Mouse (Mus musculus): ENCODE measurements around the gene Ccl11.

Gene Ccl11

GRCm38 (mm10) chr11:82053849-82054248 lies 3.8 kb upstream of the Ccl11 start:
- no peak for DNase-seq (ENCODE audit: low spot score)

DNA sequence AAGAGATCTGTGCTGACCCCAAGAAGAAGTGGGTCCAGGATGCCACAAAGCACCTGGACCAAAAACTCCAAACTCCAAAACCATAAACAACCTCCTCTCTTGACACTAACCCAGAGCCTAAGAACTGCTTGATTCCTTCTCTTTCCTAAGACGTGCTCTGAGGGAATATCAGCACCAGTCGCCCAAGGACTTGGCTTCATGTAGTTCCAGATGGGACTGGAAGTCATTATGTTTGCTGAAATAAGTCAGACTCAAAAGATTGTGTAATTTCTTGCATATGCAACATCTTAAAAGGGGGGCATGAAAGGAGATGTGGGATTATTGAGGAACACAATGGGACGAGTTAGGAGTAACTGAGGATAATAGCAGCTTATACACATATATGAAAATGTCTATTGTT lies 4.6 kb downstream of the Ccl11 start:
- DNase-seq (ENCODE audit: low spot score), result no peak

DNA sequence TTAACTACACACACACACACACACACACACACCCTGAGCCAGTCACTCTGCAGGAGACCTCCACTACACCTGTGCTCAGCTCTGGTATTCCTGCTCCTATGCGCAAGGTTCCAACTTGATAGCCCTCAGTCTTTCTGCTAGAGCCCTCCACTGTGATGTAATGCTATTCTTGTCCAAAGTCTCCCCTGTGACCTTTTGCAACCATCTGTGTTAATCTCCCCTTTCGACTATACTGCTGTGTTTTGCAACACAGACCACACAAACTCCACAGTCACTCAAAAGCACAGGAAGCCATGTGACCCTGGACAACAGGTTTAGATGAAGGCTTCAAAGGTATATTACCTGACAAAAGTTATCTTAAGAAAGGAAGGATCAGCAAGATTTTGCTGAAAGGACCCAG lies 5.8 kb downstream of the Ccl11 start:
- no peak for DNase-seq (ENCODE audit: low spot score)

GRCm38 (mm10) chr11:82066953-82067571 lies 9.4 kb downstream of the Ccl11 start:
- no peak for DNase-seq (ENCODE audit: low spot score)

DNA sequence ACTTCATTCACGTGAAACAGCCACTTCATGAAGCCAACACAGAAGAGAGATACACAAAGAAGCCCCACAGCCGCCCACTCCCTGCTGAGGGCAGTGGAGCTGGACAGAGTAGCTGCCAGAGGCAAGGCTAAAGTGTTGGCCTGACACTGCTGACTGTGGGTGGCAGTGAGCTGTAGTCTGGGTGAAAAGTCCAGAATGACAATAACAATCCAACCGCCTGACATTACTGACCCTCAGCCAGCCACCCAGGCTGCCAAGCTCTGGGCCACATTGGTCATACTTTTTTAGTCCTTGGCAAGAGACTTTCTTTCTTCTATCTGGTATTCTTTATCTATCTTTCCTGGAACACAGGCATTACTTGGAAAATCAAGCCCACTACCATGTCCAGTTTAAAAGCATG lies 13.5 kb downstream of the Ccl11 start:
- DNase-seq (ENCODE audit: low spot score), result no peak

DNA sequence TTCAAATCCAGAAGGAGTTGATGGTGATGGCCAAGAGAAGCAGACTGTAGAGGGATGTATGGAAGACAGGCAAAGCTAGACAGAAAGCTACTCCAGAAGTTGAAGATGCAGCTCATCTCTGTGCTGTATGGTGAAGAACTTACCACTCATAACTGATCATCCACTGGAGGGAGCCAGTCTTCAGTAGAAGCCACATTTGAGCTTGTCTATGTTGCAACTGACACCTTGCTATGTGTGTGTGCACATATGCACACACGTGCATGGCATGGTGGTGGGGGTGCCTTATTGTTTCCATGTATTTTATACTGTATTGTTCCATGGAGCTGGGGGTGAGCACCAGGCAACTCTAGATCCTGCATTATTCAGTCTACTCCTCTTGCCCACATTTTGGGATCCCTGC lies 14.8 kb downstream of the Ccl11 start:
- no peak for DNase-seq (ENCODE audit: low spot score)

DNA sequence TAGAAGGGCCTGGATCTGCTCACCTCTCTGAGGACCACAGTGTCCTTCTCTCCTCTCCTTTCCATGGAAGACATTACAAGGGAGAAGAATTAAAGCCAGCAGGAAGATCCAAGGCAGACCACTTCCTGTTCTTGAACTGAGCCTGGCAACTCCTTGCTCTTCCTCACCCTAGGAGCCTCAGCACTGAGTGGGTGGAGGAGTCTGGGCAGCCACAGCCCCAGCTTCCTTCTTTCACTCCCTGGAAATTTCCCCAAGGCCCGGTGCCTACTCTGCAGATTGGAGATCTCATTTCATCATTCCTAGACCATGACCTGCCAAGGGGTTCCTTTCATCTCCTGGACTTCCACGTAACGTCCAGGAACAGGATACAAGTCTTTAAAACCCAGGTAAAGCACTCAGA lies 15.4 kb downstream of the Ccl11 start:
- DNase-seq (ENCODE audit: low spot score), result no peak

DNA sequence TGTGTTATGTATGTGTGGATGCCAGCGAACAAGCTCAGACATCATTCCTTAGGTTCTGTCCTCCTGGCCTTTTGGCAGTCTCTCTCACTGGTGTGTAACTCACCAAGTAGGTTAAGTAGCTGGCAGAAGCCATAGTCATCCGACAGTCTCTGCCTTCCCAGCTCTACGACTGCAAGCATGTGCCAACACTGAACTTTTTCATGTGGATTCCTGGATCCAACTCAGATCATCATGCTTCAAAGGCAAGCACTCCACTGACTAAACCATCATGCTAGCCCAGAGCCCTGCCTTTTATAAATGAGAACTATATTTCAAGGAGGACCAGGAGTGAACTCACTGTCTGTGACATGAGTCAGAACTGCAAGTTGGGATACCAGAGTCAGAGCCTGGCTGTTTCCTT lies 16.1 kb downstream of the Ccl11 start:
- DNase-seq (ENCODE audit: low spot score), result no peak

DNA sequence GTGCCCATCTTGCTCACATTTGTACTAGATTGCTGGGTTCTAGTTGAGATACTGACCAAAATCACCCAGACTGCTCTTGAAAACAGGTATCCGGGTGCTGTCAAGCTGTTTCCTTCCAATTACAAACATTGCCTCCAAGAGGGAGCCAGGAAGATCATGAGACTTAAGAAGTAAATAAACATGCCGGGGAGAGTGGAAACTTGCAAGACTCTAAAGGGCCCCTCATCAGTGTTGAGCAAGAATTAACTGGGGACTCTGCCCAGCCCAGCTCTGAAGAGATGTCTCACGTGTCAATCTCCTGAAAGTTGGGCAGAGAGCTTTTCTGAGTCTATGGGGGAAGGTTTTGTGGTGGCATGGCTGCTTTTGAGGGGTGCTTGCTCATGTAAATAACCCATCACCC lies 19.4 kb downstream of the Ccl11 start:
- no peak for DNase-seq (ENCODE audit: low spot score)

DNA sequence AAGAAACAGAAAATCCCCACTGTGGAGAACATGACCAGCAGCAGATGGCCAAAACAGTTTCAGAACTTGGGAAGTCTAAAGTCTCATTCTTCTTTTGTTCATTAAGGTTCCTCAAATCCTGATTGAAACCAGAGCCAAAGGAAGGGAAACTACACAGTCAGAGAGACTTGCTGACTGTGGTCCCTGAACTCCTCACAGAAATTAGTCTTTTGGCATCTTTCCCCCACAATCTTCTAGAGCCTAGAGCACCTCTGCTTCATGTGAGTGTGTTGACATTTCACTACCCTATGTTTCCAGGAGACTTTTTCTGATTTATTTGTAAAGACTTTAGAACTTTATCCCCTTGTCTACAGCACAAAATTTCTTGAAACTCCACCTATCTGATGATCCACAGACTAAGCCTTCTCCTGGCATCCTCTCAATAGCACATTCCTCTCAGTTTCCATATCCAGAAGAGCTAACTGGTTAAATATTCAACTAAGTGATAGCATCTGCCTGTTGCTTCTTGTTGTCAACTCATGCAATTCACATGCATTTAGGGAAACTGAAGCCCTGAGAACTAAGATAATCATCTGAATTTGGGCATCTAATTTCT lies 20.6 kb downstream of the Ccl11 start:
- no peak for DNase-seq (ENCODE audit: low spot score)

DNA sequence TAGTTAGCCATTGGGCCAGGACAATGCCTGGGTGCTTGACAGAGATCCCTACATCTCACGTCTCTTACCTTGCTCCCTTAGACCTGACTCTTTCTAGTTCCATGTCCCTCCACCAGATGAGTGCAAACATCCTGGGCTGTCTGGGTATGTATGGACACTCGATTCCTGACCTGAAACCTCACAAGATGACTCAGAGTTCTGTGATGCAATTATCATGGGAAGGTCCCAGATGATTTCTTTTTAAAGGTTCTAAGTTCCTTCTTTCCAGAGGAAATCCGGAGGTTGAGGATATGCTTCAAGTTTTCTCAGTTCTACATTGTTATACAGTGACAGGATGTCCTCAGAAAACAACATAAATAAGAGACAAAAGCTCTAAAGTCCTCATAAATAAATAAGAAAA lies 23.2 kb downstream of the Ccl11 start:
- DNase-seq (ENCODE audit: low spot score), result no peak

- DNase-seq (ENCODE audit: low spot score), result no peak
These were observed 26.7 kb downstream of the Ccl11 start for GRCm38 (mm10) chr11:82084360-82084759.

- no peak for DNase-seq (ENCODE audit: low spot score)
These were observed 42.1 kb downstream of the Ccl11 start for GRCm38 (mm10) chr11:82099511-82100323.

- DNase-seq (ENCODE audit: low spot score), result no peak
These were observed 43.5 kb downstream of the Ccl11 start for GRCm38 (mm10) chr11:82101087-82101486.

- no peak for DNase-seq (ENCODE audit: low spot score)
These were observed 43.9 kb downstream of the Ccl11 start, which contains the start of gene Ccl12 for GRCm38 (mm10) chr11:82101529-82101928. Gene Ccl12, plus strand, starts transcription at chr11:82101845.

GRCm38 (mm10) chr11:82109611-82110010 lies 52.0 kb downstream of the Ccl11 start:
- DNase-seq (ENCODE audit: low spot score), result no peak

GRCm38 (mm10) chr11:82110372-82111248 lies 53.0 kb downstream of the Ccl11 start:
- DNase-seq (ENCODE audit: low spot score), result no peak

Data from testis, postnatal 10 days (tissue).